Mouse (Mus musculus) spleen, adult 12 weeks (tissue): ENCODE results near the gene Isca2.
A peak's percentile ranks its signal among the peaks of the same experiment; 100 is the strongest.

Source experiments
- DNase-seq: peaks from one replicate; pipeline ENCODE4 v3.0.0; 2022; ENCODE audit warnings: low spot score

Isca2 gene

DNA sequence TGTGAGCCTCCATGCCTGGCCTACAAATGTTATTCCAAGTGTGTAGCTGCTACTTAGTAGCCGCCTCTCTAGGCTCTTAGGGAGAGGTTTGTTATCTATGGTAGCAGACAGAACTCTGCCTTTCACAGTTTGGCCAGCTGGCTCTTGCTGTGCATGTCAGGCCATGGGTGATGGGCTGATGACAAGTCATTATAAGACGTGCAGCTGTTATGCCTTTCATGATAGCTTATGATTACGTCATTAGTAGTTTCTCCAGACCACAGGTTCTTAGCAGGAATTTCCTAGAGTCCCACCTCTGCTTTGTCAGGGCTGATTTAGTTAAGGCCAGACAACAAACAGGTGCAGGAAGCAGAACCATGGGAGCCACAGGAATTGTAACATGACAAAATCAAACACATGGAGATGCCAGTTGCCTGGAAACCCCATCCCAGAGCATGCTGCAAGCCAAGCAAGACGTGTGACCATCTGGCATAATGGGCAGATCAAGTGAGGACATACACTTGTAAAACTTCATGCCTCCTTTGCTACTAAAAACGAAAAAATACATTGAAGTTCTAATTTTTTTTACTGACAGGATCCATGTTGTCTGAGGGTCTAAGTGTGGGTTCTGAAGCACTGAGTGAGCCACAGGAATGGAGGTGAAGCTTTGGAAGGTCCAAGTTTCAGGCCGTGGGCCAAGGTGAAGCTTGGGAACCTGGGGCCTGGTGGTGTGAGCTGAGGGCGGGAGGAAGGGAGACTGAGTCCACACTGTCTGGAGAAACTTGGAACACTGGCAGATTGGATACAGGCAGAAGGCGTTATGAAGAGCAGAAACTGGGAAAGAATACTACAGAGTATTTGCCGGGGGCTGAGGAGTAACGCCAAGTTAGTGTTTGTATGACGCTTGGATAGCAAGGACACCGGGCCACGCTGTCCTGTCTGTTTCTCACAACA lies 46.5 kb downstream of the Isca2 start:
- peak; percentile 44 for DNase-seq

DNA sequence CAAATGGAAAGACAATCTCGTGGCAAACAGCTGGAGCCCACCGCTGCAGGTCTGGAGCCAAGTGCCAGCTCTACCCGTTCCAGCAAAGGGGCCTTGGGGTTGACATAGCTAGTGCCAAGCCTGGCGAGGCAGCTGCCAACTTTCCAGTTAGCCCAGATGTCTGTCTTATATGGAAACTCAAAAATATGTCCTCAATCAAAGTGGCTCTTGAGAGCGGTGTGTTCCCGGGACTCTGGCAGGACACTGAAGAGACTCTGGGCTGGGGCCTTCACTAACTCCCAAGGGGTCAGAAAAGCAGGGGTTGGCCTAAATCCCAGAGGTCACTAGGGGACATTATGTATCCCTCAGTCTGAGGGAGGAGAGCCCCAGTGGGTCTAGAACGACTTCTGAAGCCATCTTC lies 50.5 kb downstream of the Isca2 start:
- no peak for DNase-seq

DNA sequence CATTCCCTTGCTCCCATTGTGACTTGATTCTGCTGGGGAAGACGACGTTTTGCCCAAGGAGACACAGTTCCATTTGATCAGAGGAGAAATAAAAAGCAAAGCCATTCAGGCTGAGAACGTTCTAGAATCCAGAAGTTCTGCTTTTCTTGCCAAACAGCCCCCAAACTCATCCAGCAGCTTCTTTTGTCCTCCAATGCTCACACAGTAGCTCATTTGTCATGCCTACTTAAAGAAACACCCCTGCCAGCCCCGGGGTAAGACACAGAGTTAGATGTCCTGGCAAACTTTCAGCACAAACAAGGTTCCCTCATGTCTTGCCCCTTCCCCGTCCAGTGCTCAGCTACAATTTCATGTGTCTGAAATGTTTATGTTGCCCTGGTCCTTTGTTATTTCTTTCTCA lies 51.2 kb downstream of the Isca2 start:
- DNase-seq: no peak
